Mouse (Mus musculus) megakaryocyte progenitor cell, adult 5-6 weeks (primary cell): ENCODE measurements at regions not wholly inside any gene's neighbourhood (a gene's known extent, or its start where the extent isn't known, plus 50 kb on each side); places are given as distances from the start of the nearest gene placed in this dataset.

Source experiments
- ATAC-seq: replicated peaks from 2 replicates; pipeline ENCODE4 v1.8.0; 2016; ENCODE audit warnings: mild to moderate bottlenecking, moderate TSS enrichment, inconsistent platforms; ENCODE audit not compliant: poor library complexity

DNA sequence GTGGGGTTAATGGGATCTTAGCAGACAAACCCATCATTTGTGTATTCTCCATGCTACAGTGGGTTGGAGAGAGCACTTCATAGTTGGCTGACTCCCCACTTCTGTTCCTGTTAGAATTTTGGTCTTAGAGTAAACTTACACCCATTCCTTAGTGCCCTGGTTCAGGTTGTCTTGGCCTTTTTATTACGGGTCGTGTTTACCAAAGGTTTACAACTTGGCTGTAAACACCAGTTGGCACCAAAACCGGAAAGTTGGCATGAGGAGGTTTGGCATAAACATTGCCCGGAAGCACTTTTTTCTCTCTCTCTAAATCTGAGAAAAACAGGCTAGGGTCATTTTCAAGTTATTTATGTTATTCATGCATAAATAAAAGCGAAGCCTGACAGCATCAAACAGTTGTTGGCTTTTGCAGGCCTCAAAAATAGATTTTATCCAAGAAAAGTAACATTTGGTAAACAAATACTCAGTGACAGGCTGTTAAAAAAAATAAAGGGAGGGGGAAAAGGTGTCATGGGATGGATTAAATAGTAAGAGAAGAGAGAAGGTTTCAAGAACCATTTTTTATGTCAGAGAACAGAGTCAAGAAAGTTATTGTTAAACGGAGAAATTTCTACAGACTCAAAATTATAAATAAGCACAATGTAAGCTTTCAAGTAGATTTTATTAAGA lies 148.0 kb upstream of the Klf6 start:
- ATAC-seq: no peak

DNA sequence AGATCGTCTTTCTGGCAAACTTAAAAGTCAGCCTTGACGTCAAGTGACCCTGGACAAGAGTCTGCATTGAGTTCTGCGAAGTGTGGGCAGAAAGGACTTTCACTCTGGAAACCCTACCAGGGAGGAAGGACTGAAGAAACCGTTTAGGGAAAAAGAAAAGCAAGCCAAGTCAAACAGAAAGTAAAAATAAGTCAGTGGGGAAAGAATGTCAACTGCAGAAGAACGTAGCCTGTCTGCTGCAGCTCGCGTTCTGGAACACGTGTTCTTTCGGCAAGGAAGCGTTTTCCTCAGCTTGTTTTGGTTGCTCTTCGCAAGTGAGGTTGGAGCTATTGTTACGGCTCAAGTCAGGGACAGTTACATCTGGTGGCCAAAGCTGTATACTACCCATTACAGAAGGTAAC lies 147.1 kb upstream of the Klf6 start:
- ATAC-seq: peak; percentile 65

DNA sequence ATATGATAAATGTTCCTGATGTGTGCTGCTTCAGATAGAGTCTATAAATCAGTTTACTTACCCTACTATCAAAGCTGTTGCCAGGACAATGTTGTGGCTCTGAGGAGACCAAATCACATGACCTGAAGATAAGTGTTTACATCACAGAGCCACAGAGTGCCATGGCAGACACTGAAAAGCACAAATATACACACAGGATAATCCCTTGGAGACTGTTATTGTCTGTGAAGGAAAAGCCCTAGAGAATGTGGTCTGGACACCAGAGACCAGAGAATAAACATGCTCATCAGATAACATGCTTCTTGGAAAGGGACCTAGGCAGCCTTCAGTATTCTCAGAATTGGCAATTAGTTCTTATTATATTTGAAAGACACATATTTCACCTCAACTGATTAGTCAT lies 146.5 kb upstream of the Klf6 start:
- ATAC-seq: peak; percentile 29

DNA sequence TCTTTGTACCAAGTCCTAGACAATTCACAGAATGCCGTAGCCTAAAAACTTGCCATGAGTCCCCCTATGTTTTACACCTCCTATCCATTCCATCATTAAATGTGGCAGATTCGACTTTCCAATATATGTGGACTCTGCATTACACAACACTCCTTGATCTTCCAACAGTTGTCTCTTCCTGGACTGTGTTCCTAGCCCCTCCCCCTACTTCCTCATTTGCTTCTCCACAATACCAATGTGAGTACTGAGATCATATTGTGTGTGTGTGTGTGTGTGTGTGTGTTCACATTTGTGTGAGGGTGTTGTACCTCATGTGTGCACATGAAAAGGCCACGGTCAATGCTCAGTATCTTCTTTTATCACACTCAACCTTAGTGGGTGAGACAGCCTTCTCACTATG lies 144.5 kb upstream of the Klf6 start:
- peak; percentile 88 for ATAC-seq

DNA sequence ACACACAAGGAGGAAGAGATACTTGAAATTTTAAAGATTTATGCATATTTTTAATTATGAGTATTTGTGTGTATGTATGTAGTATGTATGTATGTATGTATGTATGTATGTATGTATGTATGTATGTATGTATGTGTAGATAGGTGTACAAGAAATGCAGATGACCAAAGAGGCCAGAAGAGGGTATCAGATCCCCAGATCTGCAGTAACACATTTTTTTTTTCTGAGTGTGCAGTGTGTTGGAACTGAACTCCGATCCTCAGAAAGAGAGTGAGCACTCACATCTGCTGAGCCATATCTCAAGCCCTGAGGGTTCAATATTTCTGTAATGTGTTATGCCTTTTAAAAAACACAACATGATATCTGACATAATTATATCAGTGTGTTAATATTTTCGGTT lies 138.0 kb upstream of the Klf6 start:
- ATAC-seq: no peak

DNA sequence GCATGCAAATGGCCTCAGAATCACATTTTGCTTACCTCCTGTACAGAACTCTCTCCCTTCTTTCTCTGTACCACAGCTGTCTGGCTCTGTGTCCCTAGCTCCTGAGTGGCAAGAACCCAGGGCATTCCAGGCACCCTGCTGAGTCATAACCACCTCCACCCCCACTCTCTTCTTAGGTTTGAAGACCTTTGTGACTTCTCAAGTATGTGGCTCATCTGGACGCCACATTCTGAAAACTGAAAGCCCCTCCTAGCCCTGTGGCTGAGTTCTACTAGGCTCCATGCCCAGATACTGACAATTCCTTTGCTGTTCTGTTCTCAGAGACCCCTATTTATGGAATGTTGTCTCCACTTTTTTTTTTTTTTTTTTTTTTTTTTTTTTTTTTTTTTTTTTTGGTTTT lies 136.9 kb upstream of the Klf6 start:
- no peak for ATAC-seq

DNA sequence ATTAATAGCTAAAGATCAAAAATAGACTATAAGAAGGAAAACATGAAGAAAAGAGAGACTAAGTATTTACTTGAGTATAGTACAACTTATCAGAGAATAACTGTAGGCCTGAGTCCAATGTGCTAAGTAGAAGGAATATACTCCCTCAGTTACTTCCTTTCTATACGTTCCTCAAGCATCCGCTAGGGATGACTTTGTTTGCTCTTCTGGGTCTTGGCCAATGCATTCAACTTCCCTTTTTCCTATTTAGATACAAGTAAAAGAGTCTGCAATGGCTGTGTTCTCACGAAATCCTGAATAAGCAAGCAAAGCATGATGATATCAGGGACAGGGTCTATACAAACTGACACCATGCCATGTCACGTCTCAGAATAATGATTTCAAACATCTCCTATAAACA lies 135.3 kb upstream of the Klf6 start:
- ATAC-seq: peak; percentile 96

DNA sequence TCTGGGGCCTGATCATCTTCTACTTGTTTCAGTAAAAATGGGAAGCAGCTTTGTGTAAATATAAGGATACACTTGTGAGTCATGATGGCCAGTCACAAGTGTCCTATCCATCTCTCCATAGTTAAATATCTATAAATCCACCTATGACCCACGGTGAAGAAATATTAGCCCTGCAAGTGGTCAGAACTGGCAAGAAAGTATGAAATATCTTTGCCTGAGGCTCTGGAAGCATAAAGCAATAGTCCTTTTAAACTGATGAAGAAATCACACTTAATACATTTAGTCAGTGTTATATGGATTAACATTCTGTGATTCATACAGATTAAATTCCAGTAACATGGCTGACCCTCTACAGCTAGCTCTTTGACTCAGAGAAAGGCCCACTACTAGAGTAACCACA lies 134.8 kb upstream of the Klf6 start:
- ATAC-seq: no peak

DNA sequence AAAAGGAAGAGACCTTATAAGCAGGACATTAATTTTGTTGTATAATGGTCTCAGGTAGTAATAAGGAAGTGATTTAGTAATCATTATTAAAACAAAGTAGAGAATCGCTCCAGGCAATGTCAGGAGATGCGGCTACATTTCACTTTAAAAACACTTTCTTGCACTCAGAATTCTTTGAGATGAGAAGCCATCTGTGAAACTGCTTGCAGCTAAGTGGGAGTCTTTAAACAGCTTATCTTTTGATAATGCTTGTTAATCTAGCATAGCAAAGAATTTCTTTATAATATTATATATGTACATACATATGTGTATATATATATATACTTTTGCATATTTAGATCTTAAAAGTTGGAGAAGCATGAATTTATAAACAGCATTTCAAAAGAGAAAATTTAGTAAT lies 133.1 kb upstream of the Klf6 start:
- ATAC-seq: no peak

DNA sequence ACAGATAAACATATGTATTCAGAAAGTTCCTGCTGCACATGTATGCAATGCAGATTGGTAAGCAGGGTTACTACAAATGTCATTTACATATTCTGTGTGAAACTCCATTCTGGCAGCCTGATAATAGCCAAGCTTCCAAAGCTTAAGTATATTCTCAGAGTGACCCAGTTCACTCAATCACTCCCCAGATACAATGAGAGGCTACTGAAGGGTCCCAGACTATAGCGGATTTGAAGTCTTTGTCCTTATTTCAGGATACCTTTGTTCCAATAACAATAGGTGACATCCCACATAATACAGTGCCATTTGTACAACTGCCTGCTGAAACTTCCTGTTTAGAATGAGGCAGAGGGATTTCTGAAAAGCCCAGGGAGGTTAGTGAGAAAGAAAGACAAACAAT lies 132.5 kb upstream of the Klf6 start:
- ATAC-seq: no peak

DNA sequence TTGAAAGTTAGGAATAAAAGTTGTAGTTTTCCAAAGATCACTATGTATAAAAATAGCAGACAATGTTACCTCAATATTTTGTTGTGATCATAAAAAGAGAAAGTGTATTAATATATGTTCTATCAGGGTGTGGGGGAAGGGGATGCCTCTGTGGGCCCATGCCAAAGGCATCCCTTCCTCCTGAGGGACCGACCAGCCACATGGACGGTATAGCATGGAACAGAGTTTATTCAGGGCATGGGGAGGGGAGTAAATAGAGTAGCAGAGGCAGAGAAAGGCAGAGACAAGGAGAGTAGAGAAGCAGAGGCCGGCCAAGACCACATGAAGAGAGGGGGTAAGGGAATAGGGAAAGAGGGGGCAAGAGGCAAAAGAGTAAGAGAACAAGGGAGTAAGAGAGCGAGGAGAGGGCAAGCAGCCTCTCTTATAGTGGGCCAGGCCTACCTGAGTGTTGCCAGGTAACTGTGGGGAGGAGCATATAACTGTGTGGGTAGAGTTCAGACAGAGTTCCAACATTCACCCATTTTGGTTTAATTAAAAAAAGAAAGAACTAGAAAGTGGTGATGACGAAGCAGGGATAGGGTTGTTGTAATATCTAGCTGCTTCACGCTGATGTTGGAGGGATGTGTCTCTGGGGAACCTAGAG lies 131.7 kb upstream of the Klf6 start:
- ATAC-seq: no peak

DNA sequence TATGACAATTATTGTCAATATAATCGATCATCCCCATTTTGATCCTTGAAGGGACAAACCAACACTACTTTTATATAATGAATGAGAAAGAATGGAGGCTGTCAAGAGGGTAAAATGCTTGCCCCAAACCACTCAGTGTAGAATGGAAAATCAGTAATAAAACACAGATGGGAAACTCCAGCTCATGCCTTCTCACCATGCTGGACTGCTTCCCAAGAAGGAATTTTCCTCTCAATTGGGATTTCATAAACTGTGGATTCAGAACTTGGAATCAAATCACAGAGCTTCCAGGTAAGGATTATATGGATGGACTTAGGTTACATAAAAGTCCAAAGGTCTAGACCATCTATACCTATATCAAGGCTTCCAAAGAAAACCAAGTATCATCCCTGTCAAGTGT lies 129.1 kb upstream of the Klf6 start:
- no peak for ATAC-seq

DNA sequence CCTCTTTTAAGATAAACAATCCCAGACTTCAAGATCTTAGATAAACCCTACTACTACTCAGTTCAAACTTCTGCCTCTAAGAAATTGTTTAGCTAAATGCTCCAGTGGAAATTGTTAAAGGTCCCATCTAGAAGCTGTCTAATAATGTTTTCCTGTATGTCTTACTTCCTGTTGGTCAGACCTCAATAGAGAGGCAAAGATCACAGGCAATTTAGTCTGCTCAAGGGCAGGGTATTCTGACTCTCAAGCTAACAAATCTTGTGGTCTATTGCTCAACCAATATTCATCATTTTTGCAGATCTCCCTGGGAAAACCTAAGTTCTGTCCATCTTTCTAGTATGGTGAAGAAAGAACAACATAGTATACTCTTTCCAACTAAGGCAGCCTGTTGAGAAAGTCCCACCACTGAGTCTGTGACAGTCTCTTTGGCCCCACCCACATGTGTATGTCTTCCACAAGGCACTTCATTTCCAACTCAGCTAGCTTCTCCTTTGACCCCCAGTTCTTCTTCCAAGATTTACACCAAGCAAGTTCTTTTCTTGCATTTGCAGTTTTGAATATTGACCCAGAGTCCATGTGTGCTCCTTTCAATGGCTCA lies 126.2 kb upstream of the Klf6 start:
- peak; percentile 76 for ATAC-seq

DNA sequence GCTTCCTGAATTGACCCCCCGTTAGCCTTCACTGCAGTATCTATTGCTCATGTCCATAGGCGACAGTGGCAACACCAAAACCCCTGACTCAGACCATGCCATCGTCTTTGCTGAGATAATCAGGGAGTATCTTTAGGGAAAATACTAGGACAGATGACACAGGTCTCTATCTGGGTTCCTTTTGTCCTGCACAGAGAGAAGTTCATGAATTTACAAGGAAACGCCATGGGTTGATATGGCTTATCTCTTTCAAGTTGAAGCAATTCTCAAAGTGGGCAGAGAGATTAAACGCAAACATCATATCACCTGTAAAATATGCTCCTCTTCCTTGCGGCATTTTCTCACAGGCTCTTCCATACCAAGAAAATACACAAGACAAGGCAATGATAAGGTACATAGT lies 124.8 kb upstream of the Klf6 start:
- ATAC-seq: no peak

DNA sequence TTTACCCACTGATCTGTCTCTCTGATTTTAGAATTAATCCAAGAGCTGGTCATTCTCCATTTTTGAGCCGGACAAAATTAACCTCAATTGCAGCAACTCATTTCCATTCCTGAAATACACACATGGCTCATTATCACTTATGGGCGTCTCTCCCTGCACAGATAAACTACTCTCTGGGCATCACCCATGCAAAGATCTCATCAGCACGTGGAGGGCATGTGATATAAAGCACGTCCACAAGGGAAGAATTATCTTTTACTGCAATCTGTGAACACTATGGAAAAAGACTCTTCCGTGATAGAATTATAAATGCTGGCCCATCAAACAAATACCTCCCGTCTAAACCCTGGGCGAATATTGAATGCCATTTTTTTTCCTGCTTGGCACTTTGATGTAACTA lies 124.1 kb upstream of the Klf6 start:
- ATAC-seq: no peak

DNA sequence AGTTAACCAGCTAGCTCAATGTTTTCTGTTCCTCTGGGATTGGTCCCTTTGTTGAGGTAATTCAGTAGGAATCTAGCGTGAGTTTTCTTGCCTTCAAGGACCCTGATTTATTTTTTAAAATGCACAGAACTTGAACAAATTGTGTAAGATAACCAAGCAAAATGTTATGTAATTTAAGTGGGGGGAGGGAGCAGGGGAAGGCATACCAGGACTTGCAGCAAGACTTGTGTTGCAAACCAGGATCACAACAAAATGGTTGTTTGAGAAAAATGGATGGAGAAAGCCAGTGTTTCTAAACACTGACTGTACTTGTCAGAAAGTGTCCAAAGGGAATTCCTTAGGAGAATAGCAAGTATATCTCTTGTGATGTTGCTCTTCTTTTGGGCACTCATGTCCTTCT lies 120.5 kb upstream of the Klf6 start:
- ATAC-seq: peak; percentile 64

DNA sequence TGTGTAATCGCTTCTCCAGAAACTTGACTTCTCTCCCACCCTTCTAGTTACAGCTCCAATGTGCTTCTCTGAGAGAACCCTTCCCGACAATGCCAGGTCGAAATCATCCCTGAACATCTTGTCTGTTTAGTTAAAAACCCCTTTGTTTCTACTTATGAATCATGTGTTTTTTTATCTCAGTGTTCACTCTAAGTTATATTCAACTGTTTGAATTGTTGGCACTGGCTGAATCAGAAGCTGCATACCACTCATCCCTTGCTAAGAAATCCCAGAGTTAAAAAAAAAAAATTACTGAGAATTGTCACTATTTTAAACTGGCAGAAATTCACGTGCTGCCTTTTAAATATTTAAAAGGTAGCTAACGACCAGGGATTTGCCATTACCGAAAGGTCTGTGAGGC lies 116.3 kb upstream of the Klf6 start:
- no peak for ATAC-seq

DNA sequence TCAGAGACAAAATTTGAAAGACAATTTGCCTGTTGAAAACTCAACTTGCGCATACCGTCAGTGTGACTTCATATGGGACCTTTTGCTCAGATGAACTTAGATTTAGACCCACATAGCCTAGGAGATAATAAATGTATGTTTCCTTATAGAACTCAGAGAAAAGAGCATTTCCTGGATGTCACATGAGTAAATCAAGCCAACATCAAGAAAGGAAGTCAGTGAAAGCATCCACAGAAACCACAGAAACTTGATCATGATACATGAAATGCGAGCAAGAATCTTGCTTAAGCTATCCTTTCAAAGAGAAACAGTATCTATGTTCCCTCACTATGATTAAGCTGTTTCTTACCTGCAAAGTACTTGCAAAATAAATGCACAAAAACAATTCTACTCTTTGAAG lies 104.1 kb upstream of the Klf6 start:
- ATAC-seq: peak; percentile 50

DNA sequence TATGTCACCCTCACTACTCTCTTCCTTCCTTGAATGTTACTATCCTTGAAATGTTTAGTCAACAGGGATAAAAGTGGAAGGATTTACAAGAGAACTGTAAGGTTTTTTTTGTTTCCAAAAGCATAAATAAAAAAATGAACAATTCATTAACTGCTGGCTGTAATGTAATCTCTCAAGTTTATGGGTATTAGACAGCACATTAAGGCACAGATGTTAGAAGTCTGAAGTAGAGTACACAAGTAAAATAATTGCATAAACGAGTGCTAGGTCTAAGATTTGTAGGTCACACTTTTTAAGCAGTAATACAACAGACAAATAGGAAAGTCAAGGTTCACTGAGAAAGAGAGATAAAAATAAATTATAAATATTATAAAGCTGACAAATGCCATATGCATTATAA lies 103.3 kb upstream of the Klf6 start:
- no peak for ATAC-seq

DNA sequence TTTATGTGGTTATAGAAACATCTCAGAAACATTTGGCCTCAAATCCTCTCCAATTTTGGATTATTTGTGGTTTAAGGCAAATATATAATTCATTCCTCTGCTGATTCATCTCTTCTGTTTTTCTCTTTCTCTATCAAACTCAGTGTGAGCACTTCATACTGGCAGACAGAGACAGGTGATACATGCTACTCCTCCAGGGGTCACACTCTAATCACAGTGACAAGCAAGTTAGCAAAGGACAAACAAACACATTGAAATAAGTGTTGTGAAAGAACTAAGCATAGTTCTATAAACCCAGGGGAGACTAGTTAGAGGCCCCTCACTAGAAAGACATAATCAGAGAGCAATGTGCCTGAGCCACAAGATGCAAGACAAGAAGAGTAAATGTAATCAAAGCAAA lies 101.3 kb upstream of the Klf6 start:
- no peak for ATAC-seq

DNA sequence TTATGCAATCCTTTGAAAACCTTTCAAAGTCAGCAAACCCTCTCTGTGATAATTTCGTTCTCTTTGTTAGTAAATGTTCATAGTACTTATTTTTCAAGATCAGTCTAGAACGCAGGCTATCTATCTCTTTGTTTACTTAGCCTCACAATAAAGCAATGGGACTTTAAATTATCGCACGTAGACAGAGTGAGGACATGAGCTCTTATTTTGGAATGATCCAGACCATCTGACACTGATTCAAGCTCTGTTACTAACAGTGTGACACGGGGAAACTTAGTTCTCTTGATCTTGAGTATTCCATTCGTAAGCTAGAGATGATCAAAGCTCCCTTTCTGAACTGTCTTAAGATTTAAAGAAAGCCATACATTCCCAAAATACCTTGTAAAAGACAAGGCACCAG lies 94.9 kb upstream of the Klf6 start:
- no peak for ATAC-seq

DNA sequence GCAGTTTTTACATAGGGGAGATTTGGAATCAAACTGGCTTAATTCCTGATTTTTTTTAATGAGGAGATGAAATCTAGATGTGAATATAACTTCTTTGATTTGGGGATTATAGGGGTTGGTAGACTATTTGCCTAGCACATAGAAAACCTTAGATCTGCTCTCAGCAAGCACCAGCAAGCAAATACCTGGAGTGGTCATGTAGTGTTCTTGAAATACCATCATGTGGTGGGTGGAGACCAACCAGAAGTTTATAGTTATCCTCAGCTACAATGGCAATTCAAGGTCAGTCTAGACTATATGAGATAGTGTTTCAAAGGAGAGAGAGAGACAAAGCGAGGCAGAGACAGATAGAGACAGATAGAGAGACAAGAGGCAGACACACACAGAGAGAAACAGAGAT lies 94.1 kb upstream of the Klf6 start:
- ATAC-seq: no peak

DNA sequence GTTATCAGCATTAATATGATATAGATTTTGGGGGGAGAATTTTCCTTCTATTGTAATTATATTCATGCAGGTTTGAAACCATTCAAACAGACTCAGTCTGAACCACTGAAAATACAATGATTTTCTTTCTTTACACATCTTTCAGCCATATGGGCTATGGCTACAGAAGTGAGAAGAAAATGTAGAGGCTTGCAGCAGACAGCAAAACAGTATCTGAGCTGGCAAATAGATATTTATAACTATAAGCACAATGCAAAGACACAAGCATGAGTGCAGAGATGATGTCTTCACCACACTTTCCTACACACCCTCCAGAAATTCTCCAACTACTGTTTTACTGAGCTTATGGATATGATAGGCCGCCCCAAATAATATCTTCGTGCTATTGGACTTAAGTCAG lies 92.6 kb upstream of the Klf6 start:
- ATAC-seq: no peak
